Mouse (Mus musculus): Measurements from ENCODE around the gene Als2cr12. TPM values are rescaled to one million over a fixed set of nuclear protein-coding genes. Genes with fewer than 3 reads are reported as not detected.

The Als2cr12 gene
- polyA plus RNA-seq, 1 experiment = 0.47 TPM

DNA sequence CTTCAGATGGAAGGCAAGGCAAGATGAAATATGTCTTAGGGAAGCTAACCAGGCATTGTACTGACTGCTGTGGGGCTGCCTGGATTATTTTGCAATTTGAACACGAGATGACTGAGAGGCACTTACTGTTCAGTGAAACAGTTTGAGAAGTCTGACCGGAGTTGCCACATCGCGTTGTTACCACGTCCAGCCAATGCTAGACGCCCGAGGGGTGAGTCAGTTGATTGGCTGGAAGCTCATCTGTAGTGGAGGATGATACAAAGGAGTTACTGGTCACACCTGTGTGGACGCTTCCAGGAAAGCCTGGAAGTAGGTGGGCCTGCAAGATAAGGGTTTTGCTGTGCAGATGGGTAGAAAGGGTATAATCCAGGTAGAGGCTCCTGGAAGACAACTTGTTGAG is 24.3 kb upstream of the Als2cr12 start:
- no peak for TF ChIP-seq CTCF (IDR thresholded peaks at IDR 0.05; ENCODE audit: extremely low read depth, insufficient read length, insufficient replicate concordance, low read depth, low read length)
- TF ChIP-seq POLR2A (IDR thresholded peaks at IDR 0.05; ENCODE audit: low read depth, low read length) = no peak
- peak overlapping the region; percentile 4; the same call in 1 of the 2 replicates for H3K27ac ChIP-seq (ENCODE audit: insufficient read depth, low read depth, low read length)
- peaks cover 38% of the 10 kb centered on the region for H3K36me3 ChIP-seq (ENCODE audit: control insufficient read depth, insufficient read depth, low read length)
- no peak overlapping the region for H3K4me3 ChIP-seq (ENCODE audit: low read depth, low read length)
- no peaks in the 10 kb centered on the region for H3K27me3 ChIP-seq (ENCODE audit: control insufficient read depth, insufficient read depth, low read length)
- 73% methylated on average over 8 of the region's 8 CpGs for WGBS
- peaks cover 13% of the 10 kb centered on the region; the same call in 1 of the 2 replicates for H3K4me1 ChIP-seq (ENCODE audit: control insufficient read depth, insufficient read depth, insufficient read length, low read length)

GRCm38 (mm10) chr1:58719356-58719945 is 23.7 kb upstream of the Als2cr12 start:
- H3K27ac ChIP-seq (ENCODE audit: insufficient read depth, low read depth, low read length) = no peak overlapping the region
- peaks cover 42% of the 10 kb centered on the region for H3K36me3 ChIP-seq (ENCODE audit: control insufficient read depth, insufficient read depth, low read length)
- no peak overlapping the region for H3K4me3 ChIP-seq (ENCODE audit: low read depth, low read length)
- no peak for TF ChIP-seq CTCF (IDR thresholded peaks at IDR 0.05; ENCODE audit: extremely low read depth, insufficient read length, insufficient replicate concordance, low read depth, low read length)
- TF ChIP-seq POLR2A (IDR thresholded peaks at IDR 0.05; ENCODE audit: low read depth, low read length) = no peak
- no peaks in the 10 kb centered on the region for H3K27me3 ChIP-seq (ENCODE audit: control insufficient read depth, insufficient read depth, low read length)
- peaks cover 13% of the 10 kb centered on the region; the same call in 1 of the 2 replicates for H3K4me1 ChIP-seq (ENCODE audit: control insufficient read depth, insufficient read depth, insufficient read length, low read length)
- WGBS = 75% methylated on average over 7 of the region's 7 CpGs

DNA sequence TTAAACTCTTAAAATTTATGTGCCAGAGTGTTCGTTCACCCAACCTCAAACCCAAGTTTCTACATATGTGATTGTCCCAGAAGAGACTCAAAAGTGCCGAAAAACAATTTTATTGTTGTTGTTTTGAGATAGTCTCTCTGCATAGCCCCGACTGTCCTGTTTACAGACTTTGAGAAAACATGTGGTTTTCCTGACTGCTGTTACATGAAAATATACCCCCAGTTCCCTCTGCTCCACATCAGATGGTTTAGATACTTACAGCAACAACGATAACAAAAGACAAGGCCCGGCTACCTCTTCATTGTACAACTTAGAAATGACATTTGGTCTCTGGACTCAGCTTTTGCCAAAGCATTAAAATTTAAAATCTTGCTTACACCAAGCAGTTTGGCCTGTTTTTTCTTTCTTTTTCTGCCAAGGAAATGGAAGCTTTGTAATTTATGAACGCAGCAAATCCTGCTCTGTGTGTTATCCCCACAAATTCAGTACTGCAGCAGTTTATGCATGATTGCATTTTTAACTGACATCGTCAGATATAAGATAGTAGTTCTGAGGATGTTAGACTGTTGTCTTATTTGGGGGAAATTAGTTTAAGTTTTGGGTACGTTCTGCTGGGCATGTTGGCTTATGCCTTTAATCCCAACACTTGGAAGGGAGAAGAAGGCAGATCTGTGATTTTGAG is 21.9 kb upstream of the Als2cr12 start:
- TF ChIP-seq POLR2A (IDR thresholded peaks at IDR 0.05; ENCODE audit: low read depth, low read length) (no peak), CTCF (IDR thresholded peaks at IDR 0.05; ENCODE audit: extremely low read depth, insufficient read length, insufficient replicate concordance, low read depth, low read length) (no peak)
- WGBS = 91% methylated on average over 8 of the region's 8 CpGs
- H3K27me3 ChIP-seq (ENCODE audit: control insufficient read depth, insufficient read depth, low read length) = no peaks in the 10 kb centered on the region
- peaks cover 11% of the 10 kb centered on the region; the same call in 1 of the 2 replicates for H3K4me1 ChIP-seq (ENCODE audit: control insufficient read depth, insufficient read depth, insufficient read length, low read length)
- H3K27ac ChIP-seq (ENCODE audit: insufficient read depth, low read depth, low read length) = no peak overlapping the region
- H3K4me3 ChIP-seq (ENCODE audit: low read depth, low read length) = no peak overlapping the region
- H3K36me3 ChIP-seq (ENCODE audit: control insufficient read depth, insufficient read depth, low read length) = peaks cover 47% of the 10 kb centered on the region

DNA sequence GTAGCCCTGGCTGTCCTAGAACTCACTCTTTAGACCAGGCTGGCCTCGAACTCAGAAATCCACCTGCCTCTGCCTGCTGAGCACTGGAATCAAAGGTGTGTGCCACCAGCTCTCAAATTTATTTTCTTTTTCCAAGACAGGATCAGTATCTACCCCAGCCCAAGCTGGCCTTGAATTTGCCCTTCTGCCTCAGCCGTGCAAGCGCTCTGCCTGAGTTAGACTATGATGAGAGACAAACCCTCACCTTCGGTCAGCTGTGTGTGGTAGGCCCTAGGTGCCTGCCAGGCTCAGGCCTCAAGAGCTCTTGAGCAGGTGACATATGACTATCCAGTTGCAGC is 21.1 kb upstream of the Als2cr12 start:
- no peak overlapping the region for H3K4me3 ChIP-seq (ENCODE audit: low read depth, low read length)
- H3K27me3 ChIP-seq (ENCODE audit: control insufficient read depth, insufficient read depth, low read length) = no peaks in the 10 kb centered on the region
- TF ChIP-seq POLR2A (IDR thresholded peaks at IDR 0.05; ENCODE audit: low read depth, low read length) = no peak
- TF ChIP-seq CTCF (IDR thresholded peaks at IDR 0.05; ENCODE audit: extremely low read depth, insufficient read length, insufficient replicate concordance, low read depth, low read length) = no peak
- WGBS = 95% methylated on average over 4 of the region's 4 CpGs
- peaks cover 42% of the 10 kb centered on the region for H3K36me3 ChIP-seq (ENCODE audit: control insufficient read depth, insufficient read depth, low read length)
- H3K27ac ChIP-seq (ENCODE audit: insufficient read depth, low read depth, low read length) = no peak overlapping the region
- H3K4me1 ChIP-seq (ENCODE audit: control insufficient read depth, insufficient read depth, insufficient read length, low read length) = peaks cover 6% of the 10 kb centered on the region; the same call in 1 of the 2 replicates

- Histone ChIP-seq H3K27me3 (ENCODE audit: control insufficient read depth, insufficient read depth, low read length) (no peaks in the 10 kb centered on the region), H3K4me3 (ENCODE audit: low read depth, low read length) (no peak overlapping the region), H3K4me1 (ENCODE audit: control insufficient read depth, insufficient read depth, insufficient read length, low read length) (peaks cover 6% of the 10 kb centered on the region; the same call in 1 of the 2 replicates), H3K36me3 (ENCODE audit: control insufficient read depth, insufficient read depth, low read length) (peaks cover 37% of the 10 kb centered on the region), H3K27ac (ENCODE audit: insufficient read depth, low read depth, low read length) (no peak overlapping the region)
- 55% methylated on average over 7 of the region's 7 CpGs for WGBS
- TF ChIP-seq POLR2A (IDR thresholded peaks at IDR 0.05; ENCODE audit: low read depth, low read length) = no peak
- TF ChIP-seq CTCF (IDR thresholded peaks at IDR 0.05; ENCODE audit: extremely low read depth, insufficient read length, insufficient replicate concordance, low read depth, low read length) = no peak
Measured at GRCm38 (mm10) chr1:58716162-58716882, 20.5 kb upstream of the Als2cr12 start.

DNA sequence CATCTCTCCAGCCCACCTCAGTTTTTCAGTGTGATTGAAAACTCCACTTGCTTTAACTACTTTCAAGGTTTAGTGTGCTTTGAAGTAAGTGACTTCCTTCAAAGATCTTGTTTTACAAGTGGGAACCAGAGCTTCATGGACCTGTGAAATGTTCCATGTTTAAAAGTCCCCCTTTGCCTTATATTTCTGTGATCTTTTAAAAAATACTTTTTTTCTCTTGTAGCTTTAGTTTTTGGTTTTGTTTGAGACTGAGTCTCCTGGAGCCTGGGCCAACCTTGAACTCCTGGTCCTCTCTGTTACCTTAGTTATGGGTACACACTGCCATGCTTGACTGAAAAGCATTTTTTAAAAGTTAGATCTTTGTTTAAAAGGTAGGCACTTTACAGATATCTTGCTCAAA is 19.7 kb upstream of the Als2cr12 start:
- H3K27ac ChIP-seq (ENCODE audit: insufficient read depth, low read depth, low read length) = no peak overlapping the region

DNA sequence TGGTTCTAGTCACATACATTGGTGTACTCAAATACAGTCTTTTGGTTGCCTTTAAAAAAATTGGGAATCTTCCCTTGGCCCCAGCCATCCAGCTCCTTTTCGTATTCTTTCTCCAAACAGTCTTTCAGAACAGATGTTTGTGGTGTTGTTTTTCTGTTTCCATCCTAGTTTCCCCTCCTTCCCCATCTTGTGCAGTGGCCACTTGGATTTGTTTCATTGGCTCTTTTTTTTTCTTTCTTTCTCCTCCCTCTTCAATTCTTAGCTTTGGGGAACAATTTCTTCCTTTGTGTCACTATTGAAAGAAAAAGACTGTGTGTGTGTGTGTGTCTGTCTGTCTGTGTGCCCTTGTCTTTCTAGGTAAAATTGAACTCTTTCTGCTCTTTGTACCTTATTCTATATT is 18.6 kb upstream of the Als2cr12 start:
- TF ChIP-seq POLR2A (IDR thresholded peaks at IDR 0.05; ENCODE audit: low read depth, low read length) (no peak), CTCF (IDR thresholded peaks at IDR 0.05; ENCODE audit: extremely low read depth, insufficient read length, insufficient replicate concordance, low read depth, low read length) (no peak)
- Histone ChIP-seq H3K27ac (ENCODE audit: insufficient read depth, low read depth, low read length) (peak overlapping the region; percentile 97; the same call in 1 of the 2 replicates), H3K27me3 (ENCODE audit: control insufficient read depth, insufficient read depth, low read length) (no peaks in the 10 kb centered on the region), H3K36me3 (ENCODE audit: control insufficient read depth, insufficient read depth, low read length) (peaks cover 32% of the 10 kb centered on the region), H3K4me3 (ENCODE audit: low read depth, low read length) (no peak overlapping the region; the same call in 1 of the 2 replicates), H3K4me1 (ENCODE audit: control insufficient read depth, insufficient read depth, insufficient read length, low read length) (peaks cover 3% of the 10 kb centered on the region; the same call in 1 of the 2 replicates)
- 51% methylated on average over 1 of the region's 1 CpGs for WGBS

More for the DNA sequence above, 19.7 kb upstream of the Als2cr12 start:
- Histone ChIP-seq H3K36me3 (ENCODE audit: control insufficient read depth, insufficient read depth, low read length) (peaks cover 35% of the 10 kb centered on the region), H3K4me3 (ENCODE audit: low read depth, low read length) (no peak overlapping the region), H3K27me3 (ENCODE audit: control insufficient read depth, insufficient read depth, low read length) (no peaks in the 10 kb centered on the region), H3K4me1 (ENCODE audit: control insufficient read depth, insufficient read depth, insufficient read length, low read length) (peaks cover 6% of the 10 kb centered on the region; the same call in 1 of the 2 replicates)
- TF ChIP-seq CTCF (IDR thresholded peaks at IDR 0.05; ENCODE audit: extremely low read depth, insufficient read length, insufficient replicate concordance, low read depth, low read length) = no peak
- TF ChIP-seq POLR2A (IDR thresholded peaks at IDR 0.05; ENCODE audit: low read depth, low read length) = no peak
